Mouse (Mus musculus): ENCODE results near the gene Wnt9b. TPM values are rescaled to one million over a fixed set of nuclear protein-coding genes. Genes with fewer than 3 reads are reported as not detected.

Gene Wnt9b
- polyA plus RNA-seq, 1 experiment from 2014 or later = 0.33 TPM

DNA sequence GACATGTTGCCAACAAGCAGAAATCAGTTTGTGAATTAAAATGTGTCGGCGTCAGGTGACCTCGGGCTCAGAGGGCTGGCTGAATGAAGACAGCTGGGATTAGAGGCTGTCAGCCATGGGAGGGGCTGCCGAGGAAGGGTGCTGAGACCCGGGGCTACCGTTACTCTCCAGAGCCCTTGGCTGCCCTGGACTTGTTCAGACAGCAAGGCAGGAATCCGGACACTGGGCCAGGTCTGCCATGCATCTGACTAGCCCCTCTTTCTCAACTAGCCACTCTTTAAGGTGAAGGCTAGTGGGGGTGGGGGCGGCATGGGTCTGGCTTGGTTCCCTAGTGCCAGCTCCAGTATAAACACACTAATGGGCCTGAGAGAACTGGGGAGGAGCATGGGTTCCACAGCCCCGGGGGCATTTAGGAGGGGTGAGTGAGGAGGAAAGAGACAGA is 27.6 kb downstream of the Wnt9b start:
- Histone ChIP-seq H3K27me3 (ENCODE audit: control insufficient read depth, insufficient read depth, low read length) (no peaks in the 10 kb centered on the region), H3K9me3 (ENCODE audit: control insufficient read depth, low read length) (no peaks in the 10 kb centered on the region), H3K4me1 (ENCODE audit: control insufficient read depth, insufficient read depth, low read length) (peaks cover 14% of the 10 kb centered on the region), H3K27ac (replicated peaks; ENCODE audit: low read depth, low read length) (peak overlapping the region; percentile 71), H3K4me2 (ENCODE audit: low read length) (peak overlapping the region; percentile 46), H3K9ac (replicated peaks; ENCODE audit: low read length) (no peak overlapping the region; the same call in 1 of the 2 replicates), H3K4me3 (replicated peaks; ENCODE audit: low read depth, low read length) (peak overlapping the region; percentile 8; the same call in 1 of the 2 replicates), H3K36me3 (ENCODE audit: control insufficient read depth, insufficient read depth, low read length) (no peaks in the 10 kb centered on the region)
- 15% methylated on average over 9 of the region's 9 CpGs for WGBS
- ATAC-seq (ENCODE audit: low FRiP score, low TSS enrichment) = peak; percentile 66; the same call in 1 of the 2 replicates
- peak; percentile 71 for DNase-seq

DNA sequence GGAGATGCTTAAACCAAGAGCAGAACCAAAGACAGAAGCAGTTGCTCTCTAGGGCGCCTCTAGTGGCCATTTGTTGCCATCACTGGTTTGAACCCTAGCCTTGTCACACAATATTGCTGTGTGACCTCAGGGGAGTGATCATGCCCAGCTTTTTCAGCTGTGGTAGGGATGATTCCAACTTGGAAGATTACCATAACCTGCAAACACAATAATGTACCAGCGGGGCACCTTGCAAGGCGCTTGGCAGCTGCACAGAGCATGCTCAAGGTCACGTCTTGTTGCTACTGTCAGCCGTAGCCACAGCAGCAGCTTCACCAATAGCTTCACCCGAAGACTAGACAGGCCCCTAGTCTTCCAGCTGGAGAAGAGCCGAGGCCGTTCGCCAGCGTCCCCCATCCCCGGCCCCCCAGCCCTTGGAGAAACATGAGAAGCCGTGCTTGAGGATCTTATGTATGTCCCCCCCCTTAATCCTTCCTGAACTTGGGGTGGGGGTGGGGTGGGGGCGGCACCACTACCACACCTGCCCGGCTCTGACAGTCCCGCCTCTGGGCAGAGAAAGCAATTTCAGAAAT is 28.1 kb downstream of the Wnt9b start:
- no peaks in the 10 kb centered on the region for H3K27me3 ChIP-seq (ENCODE audit: control insufficient read depth, insufficient read depth, low read length)
- ATAC-seq (ENCODE audit: low FRiP score, low TSS enrichment) = peak; percentile 50
- H3K9me3 ChIP-seq (ENCODE audit: control insufficient read depth, low read length) = no peaks in the 10 kb centered on the region
- H3K4me1 ChIP-seq (ENCODE audit: control insufficient read depth, insufficient read depth, low read length) = peaks cover 14% of the 10 kb centered on the region
- peak overlapping the region; percentile 8 for H3K4me3 ChIP-seq (replicated peaks; ENCODE audit: low read depth, low read length)
- 12% methylated on average over 15 of the region's 15 CpGs for WGBS
- peak overlapping the region; percentile 46 for H3K4me2 ChIP-seq (ENCODE audit: low read length)
- no peaks in the 10 kb centered on the region for H3K36me3 ChIP-seq (ENCODE audit: control insufficient read depth, insufficient read depth, low read length)
- H3K9ac ChIP-seq (replicated peaks; ENCODE audit: low read length) = no peak overlapping the region; the same call in 1 of the 2 replicates
- DNase-seq = peak; percentile 74
- H3K27ac ChIP-seq (replicated peaks; ENCODE audit: low read depth, low read length) = peak overlapping the region; percentile 71

GRCm38 (mm10) chr11:103719436-103719835 is 30.2 kb downstream of the Wnt9b start:
- H3K36me3 ChIP-seq (ENCODE audit: control insufficient read depth, insufficient read depth, low read length) = no peaks in the 10 kb centered on the region
- H3K4me3 ChIP-seq (replicated peaks; ENCODE audit: low read depth, low read length) = no peak overlapping the region
- H3K27ac ChIP-seq (replicated peaks; ENCODE audit: low read depth, low read length) = no peak overlapping the region
- WGBS = 42% methylated on average over 5 of the region's 5 CpGs
- H3K27me3 ChIP-seq (ENCODE audit: control insufficient read depth, insufficient read depth, low read length) = no peaks in the 10 kb centered on the region
- peaks cover 14% of the 10 kb centered on the region for H3K4me1 ChIP-seq (ENCODE audit: control insufficient read depth, insufficient read depth, low read length)
- H3K9ac ChIP-seq (replicated peaks; ENCODE audit: low read length) = no peak overlapping the region
- peak; percentile 46 for DNase-seq
- H3K9me3 ChIP-seq (ENCODE audit: control insufficient read depth, low read length) = no peaks in the 10 kb centered on the region
- no peak for ATAC-seq (ENCODE audit: low FRiP score, low TSS enrichment)
- H3K4me2 ChIP-seq (ENCODE audit: low read length) = no peak overlapping the region

- 18% methylated on average over 9 of the region's 9 CpGs for WGBS
- peak overlapping the region; percentile 57 for H3K27ac ChIP-seq (replicated peaks; ENCODE audit: low read depth, low read length)
- H3K36me3 ChIP-seq (ENCODE audit: control insufficient read depth, insufficient read depth, low read length) = no peaks in the 10 kb centered on the region
- no peak overlapping the region for H3K4me3 ChIP-seq (replicated peaks; ENCODE audit: low read depth, low read length)
- H3K9me3 ChIP-seq (ENCODE audit: control insufficient read depth, low read length) = no peaks in the 10 kb centered on the region
- H3K9ac ChIP-seq (replicated peaks; ENCODE audit: low read length) = no peak overlapping the region
- DNase-seq = peak; percentile 41
- no peaks in the 10 kb centered on the region for H3K27me3 ChIP-seq (ENCODE audit: control insufficient read depth, insufficient read depth, low read length)
- H3K4me2 ChIP-seq (ENCODE audit: low read length) = no peak overlapping the region
- ATAC-seq (ENCODE audit: low FRiP score, low TSS enrichment) = no peak
- peaks cover 6% of the 10 kb centered on the region for H3K4me1 ChIP-seq (ENCODE audit: control insufficient read depth, insufficient read depth, low read length)
Observed at GRCm38 (mm10) chr11:103716971-103717370, 32.6 kb downstream of the Wnt9b start.

- H3K27me3 ChIP-seq (ENCODE audit: control insufficient read depth, insufficient read depth, low read length) = no peaks in the 10 kb centered on the region
- no peak overlapping the region for H3K4me3 ChIP-seq (replicated peaks; ENCODE audit: low read depth, low read length)
- DNase-seq (no peak), ATAC-seq (ENCODE audit: low FRiP score, low TSS enrichment) (no peak)
- H3K9ac ChIP-seq (replicated peaks; ENCODE audit: low read length) = no peak overlapping the region
- H3K27ac ChIP-seq (replicated peaks; ENCODE audit: low read depth, low read length) = no peak overlapping the region
- H3K4me2 ChIP-seq (ENCODE audit: low read length) = no peak overlapping the region
- 89% methylated on average over 2 of the region's 2 CpGs for WGBS
- H3K4me1 ChIP-seq (ENCODE audit: control insufficient read depth, insufficient read depth, low read length) = no peaks in the 10 kb centered on the region
- H3K36me3 ChIP-seq (ENCODE audit: control insufficient read depth, insufficient read depth, low read length) = no peaks in the 10 kb centered on the region
- H3K9me3 ChIP-seq (ENCODE audit: control insufficient read depth, low read length) = no peaks in the 10 kb centered on the region
Observed at GRCm38 (mm10) chr11:103714074-103714473, 35.5 kb downstream of the Wnt9b start.

DNA sequence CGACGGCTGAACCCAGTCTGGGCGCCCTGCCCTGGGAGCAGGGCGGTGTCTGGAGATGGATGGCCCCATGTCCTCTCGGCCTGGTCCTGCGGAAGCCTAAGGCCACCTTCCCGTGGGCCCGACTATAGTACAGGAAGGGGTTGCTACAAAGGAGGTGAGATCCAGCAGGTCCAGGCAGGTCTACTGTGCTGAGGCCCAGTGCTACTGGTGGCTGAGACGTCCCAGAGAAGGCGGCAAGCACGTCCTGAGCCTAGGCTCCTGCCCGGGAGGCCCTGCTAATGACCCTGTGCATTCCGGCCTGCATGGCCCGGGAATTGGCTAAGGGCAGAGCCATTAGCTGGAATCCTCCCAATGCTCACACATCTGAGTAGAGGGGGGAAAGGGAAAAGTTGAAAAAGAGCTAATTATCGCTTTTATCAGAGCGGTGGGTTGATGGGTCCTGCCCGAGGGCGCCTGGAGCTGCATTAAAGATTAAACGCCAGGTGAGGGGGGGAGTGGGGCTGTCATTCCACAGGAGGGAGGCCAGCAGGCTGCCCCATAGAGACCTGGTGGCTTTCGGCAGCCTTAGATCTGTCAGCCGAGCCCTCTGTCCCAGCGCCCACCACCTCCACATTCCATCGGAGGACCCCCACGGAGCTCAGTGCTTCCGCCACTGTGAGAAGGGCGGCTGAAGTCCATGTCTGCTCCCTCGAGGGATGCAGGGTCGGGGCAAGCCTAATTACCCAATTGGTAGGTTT is 37.6 kb downstream of the Wnt9b start:
- Histone ChIP-seq H3K4me2 (ENCODE audit: low read length) (no peak overlapping the region), H3K27me3 (ENCODE audit: control insufficient read depth, insufficient read depth, low read length) (no peaks in the 10 kb centered on the region), H3K27ac (replicated peaks; ENCODE audit: low read depth, low read length) (no peak overlapping the region), H3K9ac (replicated peaks; ENCODE audit: low read length) (no peak overlapping the region), H3K36me3 (ENCODE audit: control insufficient read depth, insufficient read depth, low read length) (no peaks in the 10 kb centered on the region), H3K4me3 (replicated peaks; ENCODE audit: low read depth, low read length) (no peak overlapping the region), H3K9me3 (ENCODE audit: control insufficient read depth, low read length) (no peaks in the 10 kb centered on the region), H3K4me1 (ENCODE audit: control insufficient read depth, insufficient read depth, low read length) (no peaks in the 10 kb centered on the region)
- no peak for ATAC-seq (ENCODE audit: low FRiP score, low TSS enrichment)
- no peak for DNase-seq
- WGBS = 68% methylated on average over 28 of the region's 28 CpGs

GRCm38 (mm10) chr11:103709982-103710381 is 39.6 kb downstream of the Wnt9b start:
- DNase-seq = no peak
- Histone ChIP-seq H3K4me2 (ENCODE audit: low read length) (no peak overlapping the region), H3K27ac (replicated peaks; ENCODE audit: low read depth, low read length) (no peak overlapping the region), H3K9me3 (ENCODE audit: control insufficient read depth, low read length) (no peaks in the 10 kb centered on the region), H3K36me3 (ENCODE audit: control insufficient read depth, insufficient read depth, low read length) (no peaks in the 10 kb centered on the region), H3K9ac (replicated peaks; ENCODE audit: low read length) (no peak overlapping the region), H3K4me1 (ENCODE audit: control insufficient read depth, insufficient read depth, low read length) (no peaks in the 10 kb centered on the region), H3K27me3 (ENCODE audit: control insufficient read depth, insufficient read depth, low read length) (no peaks in the 10 kb centered on the region), H3K4me3 (replicated peaks; ENCODE audit: low read depth, low read length) (no peak overlapping the region)
- WGBS = 91% methylated on average over 1 of the region's 1 CpGs
- no peak for ATAC-seq (ENCODE audit: low FRiP score, low TSS enrichment)

GRCm38 (mm10) chr11:103707005-103707404 is 42.6 kb downstream of the Wnt9b start:
- no peaks in the 10 kb centered on the region for H3K4me1 ChIP-seq (ENCODE audit: control insufficient read depth, insufficient read depth, low read length)
- no peak for ATAC-seq (ENCODE audit: low FRiP score, low TSS enrichment)
- H3K4me2 ChIP-seq (ENCODE audit: low read length) = no peak overlapping the region
- H3K4me3 ChIP-seq (replicated peaks; ENCODE audit: low read depth, low read length) = no peak overlapping the region
- H3K9me3 ChIP-seq (ENCODE audit: control insufficient read depth, low read length) = no peaks in the 10 kb centered on the region
- no peaks in the 10 kb centered on the region for H3K27me3 ChIP-seq (ENCODE audit: control insufficient read depth, insufficient read depth, low read length)
- H3K9ac ChIP-seq (replicated peaks; ENCODE audit: low read length) = no peak overlapping the region
- DNase-seq = no peak
- no peak overlapping the region for H3K27ac ChIP-seq (replicated peaks; ENCODE audit: low read depth, low read length)
- H3K36me3 ChIP-seq (ENCODE audit: control insufficient read depth, insufficient read depth, low read length) = no peaks in the 10 kb centered on the region
- 68% methylated on average over 8 of the region's 8 CpGs for WGBS

GRCm38 (mm10) chr11:103698226-103698625 is 51.4 kb downstream of the Wnt9b start:
- WGBS = 74% methylated on average over 2 of the region's 2 CpGs
- no peaks in the 10 kb centered on the region for H3K36me3 ChIP-seq (ENCODE audit: control insufficient read depth, insufficient read depth, low read length)
- H3K27me3 ChIP-seq (ENCODE audit: control insufficient read depth, insufficient read depth, low read length) = no peaks in the 10 kb centered on the region
- H3K27ac ChIP-seq (replicated peaks; ENCODE audit: low read depth, low read length) = peak overlapping the region; percentile 97
- H3K9me3 ChIP-seq (ENCODE audit: control insufficient read depth, low read length) = no peaks in the 10 kb centered on the region
- peak overlapping the region; percentile 68 for H3K4me2 ChIP-seq (ENCODE audit: low read length)
- H3K4me3 ChIP-seq (replicated peaks; ENCODE audit: low read depth, low read length) = peak overlapping the region; percentile 69
- peak; percentile 27 for DNase-seq
- ATAC-seq (ENCODE audit: low FRiP score, low TSS enrichment) = no peak
- H3K4me1 ChIP-seq (ENCODE audit: control insufficient read depth, insufficient read depth, low read length) = 0 out of 2 replicates have a peak, but pooled peaks cover 7% of the 10 kb centered on the region
- H3K9ac ChIP-seq (replicated peaks; ENCODE audit: low read length) = peak overlapping the region; percentile 64

Data from midbrain, embryonic 14.5 days (tissue).